Mouse (Mus musculus) midbrain, embryonic 12.5 days (tissue): ENCODE measurements around the gene B230217C12Rik. TPM values are rescaled to one million over a fixed set of nuclear protein-coding genes. Genes with fewer than 3 reads are reported as not detected.
"Not testable (repeated sequence)": the region's sequence is repeated elsewhere in the genome, so short reads cannot be mapped to it uniquely, and the experiment has no call there.

Source experiments
- ATAC-seq: fragments of 200-750 bp; cut with Nextera tagmentation; 2 replicates; pipeline ENCODE4 v1.8.0; 2017; ENCODE audit warnings: low read depth, moderate TSS enrichment, moderate library complexity; ENCODE audit not compliant: low FRiP score
- H3K27ac ChIP-seq: fragments of 300-500 bp; sonication (generic); replicated peaks from 2 replicates; pipeline ENCODE4 v1.5.1; 2016; ENCODE audit warnings: mild to moderate bottlenecking
- H3K27me3 ChIP-seq: fragments of 300-500 bp; sonication (generic); 2 replicates; pipeline ENCODE4 v1.6.1; 2016; ENCODE audit warnings: mild to moderate bottlenecking
- H3K36me3 ChIP-seq: fragments of 300-500 bp; sonication (generic); 2 replicates; pipeline ENCODE4 v1.6.1; 2016
- H3K4me1 ChIP-seq: fragments of 300-500 bp; sonication (generic); 2 replicates; pipeline ENCODE4 v1.6.1; 2016
- H3K4me2 ChIP-seq: fragments of 300-500 bp; sonication (generic); replicated peaks from 2 replicates; pipeline ENCODE4 v1.6.1; 2016; ENCODE audit warnings: mild to moderate bottlenecking, moderate library complexity
- H3K4me3 ChIP-seq: fragments of 300-500 bp; sonication (generic); 2 replicates; pipeline ENCODE4 v1.5.1; 2016; ENCODE audit warnings: mild to moderate bottlenecking
- H3K9ac ChIP-seq: fragments of 300-500 bp; sonication (generic); replicated peaks from 2 replicates; pipeline ENCODE4 v1.6.1; 2016; ENCODE audit warnings: mild to moderate bottlenecking, moderate library complexity
- H3K9me3 ChIP-seq: fragments of 300-500 bp; sonication (generic); 2 replicates; pipeline ENCODE4 v1.6.1; 2016; ENCODE audit warnings: mild to moderate bottlenecking
- WGBS: fragments of 180-500 bp; shearing (Covaris S2); methylation state at CpG from one replicate; pipeline ENCODE4 v1.1.7; 2016; 5-methylcytosine and 5-hydroxymethylcytosine counted together
- polyA plus RNA-seq: library from polyadenylated mRNA; unstranded; fragments of >200 nt; fragmentation: Nextera tagmentation; extraction: Ambion mirVana; gene quantifications from 2 replicates; pipeline ENCODE4 v1.2.1, GENCODE M21; 2016

B230217C12Rik gene
- polyA plus RNA-seq, 1 experiment from 2014 or later = 15.8 TPM

DNA sequence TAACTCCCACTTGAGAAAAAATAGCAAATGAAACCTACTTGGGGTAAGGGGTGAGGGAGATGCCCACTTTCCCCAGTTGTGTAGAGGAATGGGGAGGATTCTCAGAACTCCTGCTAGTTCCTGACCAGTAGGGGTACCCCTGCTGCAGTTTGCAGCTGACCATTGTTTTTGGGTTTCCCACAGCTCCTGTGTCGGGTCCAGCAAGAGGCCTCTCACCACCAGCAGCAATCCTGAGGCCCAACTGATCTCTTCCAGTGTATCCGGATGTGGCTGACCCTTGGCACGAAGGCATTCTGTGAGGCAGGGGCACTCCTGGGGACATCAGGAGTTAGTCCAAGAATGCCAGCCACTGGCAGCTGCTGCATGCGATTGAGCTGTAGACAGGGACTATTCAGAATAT is 1.4 kb downstream of the B230217C12Rik start:
- Histone ChIP-seq H3K27ac (peak overlapping the region; percentile 54), H3K4me3 (peak overlapping the region; percentile 54), H3K9ac (peak overlapping the region; percentile 68; the same call in 1 of the 2 replicates), H3K4me1 (peaks cover 15% of the 10 kb centered on the region), H3K4me2 (peak overlapping the region; percentile 63), H3K27me3 (no peaks in the 10 kb centered on the region), H3K9me3 (no peaks in the 10 kb centered on the region), H3K36me3 (peaks cover 12% of the 10 kb centered on the region)
- 32% methylated on average over 4 of the region's 4 CpGs for WGBS
- ATAC-seq = no peak

DNA sequence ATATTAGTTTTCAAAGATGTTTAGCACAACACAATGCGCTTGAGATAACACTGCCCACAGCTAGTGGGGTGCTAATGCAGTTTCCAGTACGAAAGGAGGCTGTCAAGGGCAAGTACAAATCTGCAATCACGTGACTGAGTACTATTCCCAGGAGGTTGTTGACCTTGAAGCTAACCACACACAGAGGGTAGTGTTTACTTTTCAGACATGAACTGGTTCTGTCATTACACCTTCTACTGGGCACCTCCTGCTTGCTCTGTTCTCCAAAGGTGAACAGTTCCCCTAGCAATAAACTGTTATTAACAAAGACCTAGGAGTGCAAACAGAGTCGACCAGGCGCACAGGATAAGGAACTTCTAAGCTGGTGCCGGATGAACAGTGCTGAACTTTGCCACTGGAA is 9.8 kb downstream of the B230217C12Rik start:
- no peaks in the 10 kb centered on the region for H3K36me3 ChIP-seq
- no peak overlapping the region for H3K27ac ChIP-seq
- no peaks in the 10 kb centered on the region for H3K4me1 ChIP-seq
- no peak overlapping the region for H3K9ac ChIP-seq
- WGBS = 72% methylated on average over 6 of the region's 6 CpGs
- no peak overlapping the region for H3K4me3 ChIP-seq
- H3K9me3 ChIP-seq = no peaks in the 10 kb centered on the region
- no peaks in the 10 kb centered on the region for H3K27me3 ChIP-seq
- H3K4me2 ChIP-seq = no peak overlapping the region
- ATAC-seq = no peak

DNA sequence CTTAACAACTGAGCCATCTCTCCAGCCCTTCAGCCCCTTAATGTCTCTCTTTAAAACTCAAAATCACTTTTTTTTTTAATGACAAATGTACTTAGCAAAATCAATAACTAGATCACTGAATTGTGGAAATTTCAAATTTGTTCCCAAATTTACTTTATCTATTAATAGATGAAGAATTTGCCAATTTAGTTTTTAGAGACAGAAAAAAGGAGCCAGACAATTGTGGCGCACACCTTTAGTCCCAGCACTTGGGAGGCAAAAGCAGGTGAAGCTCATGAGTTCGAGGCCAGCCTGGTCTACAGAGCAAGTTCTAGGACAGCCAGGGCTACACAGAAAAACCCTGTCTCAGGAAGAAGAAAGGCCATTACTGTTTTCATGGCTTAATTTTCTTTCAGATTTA is 11.0 kb downstream of the B230217C12Rik start:
- Histone ChIP-seq H3K36me3 (no peaks in the 10 kb centered on the region), H3K4me2 (no peak overlapping the region), H3K9me3 (no peaks in the 10 kb centered on the region), H3K4me1 (no peaks in the 10 kb centered on the region), H3K27me3 (no peaks in the 10 kb centered on the region), H3K4me3 (no peak overlapping the region), H3K27ac (no peak overlapping the region), H3K9ac (no peak overlapping the region)
- ATAC-seq = no peak
- 93% methylated on average over 2 of the region's 2 CpGs for WGBS

DNA sequence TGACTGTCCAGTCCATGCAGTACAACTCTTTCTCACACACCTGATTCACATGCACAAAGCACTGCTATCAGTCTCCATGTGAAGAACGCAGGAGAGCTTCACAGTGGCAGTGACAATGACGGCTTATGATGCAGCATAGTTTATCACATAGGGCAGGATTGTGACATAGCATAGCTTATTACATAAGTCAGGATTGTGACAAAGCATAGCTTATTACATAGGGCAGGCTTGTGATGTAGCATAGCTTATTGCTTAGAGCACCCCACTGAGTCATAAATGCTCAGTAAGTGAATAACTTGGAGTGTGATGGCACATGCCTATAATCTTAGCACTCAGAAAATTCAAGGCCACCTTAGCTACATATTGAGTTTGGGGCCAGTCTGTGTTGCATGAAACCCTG is 14.9 kb downstream of the B230217C12Rik start:
- no peak for ATAC-seq
- Histone ChIP-seq H3K36me3 (no peaks in the 10 kb centered on the region), H3K27ac (no peak overlapping the region), H3K9ac (no peak overlapping the region), H3K9me3 (no peaks in the 10 kb centered on the region), H3K4me2 (no peak overlapping the region), H3K4me3 (no peak overlapping the region), H3K4me1 (no peaks in the 10 kb centered on the region), H3K27me3 (no peaks in the 10 kb centered on the region)
- 90% methylated on average over 2 of the region's 2 CpGs for WGBS

DNA sequence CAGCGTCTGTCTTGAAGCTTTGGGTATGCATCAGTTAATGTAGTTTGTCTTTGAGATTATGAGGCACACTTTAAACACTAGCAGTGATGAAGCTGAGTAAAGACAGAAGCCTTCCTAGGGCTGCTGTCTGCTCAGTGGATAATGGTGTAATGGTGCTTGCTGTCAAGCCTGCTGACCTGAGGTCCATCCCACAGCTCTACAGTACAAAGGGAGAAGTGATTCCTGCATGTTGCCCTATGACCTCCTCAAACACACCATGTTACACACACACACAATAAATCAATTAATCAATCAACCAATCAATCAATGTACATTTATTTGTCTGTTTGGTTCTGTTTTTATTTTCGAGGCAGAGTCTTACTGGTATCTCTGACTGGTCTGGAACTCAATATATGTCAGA is 21.6 kb downstream of the B230217C12Rik start:
- Histone ChIP-seq H3K4me1 (no peaks in the 10 kb centered on the region), H3K27ac (no peak overlapping the region), H3K9ac (no peak overlapping the region), H3K27me3 (no peaks in the 10 kb centered on the region), H3K36me3 (no peaks in the 10 kb centered on the region), H3K4me3 (no peak overlapping the region), H3K9me3 (no peaks in the 10 kb centered on the region), H3K4me2 (no peak overlapping the region)
- 82% methylated on average over 2 of the region's 2 CpGs for WGBS
- ATAC-seq = no peak

DNA sequence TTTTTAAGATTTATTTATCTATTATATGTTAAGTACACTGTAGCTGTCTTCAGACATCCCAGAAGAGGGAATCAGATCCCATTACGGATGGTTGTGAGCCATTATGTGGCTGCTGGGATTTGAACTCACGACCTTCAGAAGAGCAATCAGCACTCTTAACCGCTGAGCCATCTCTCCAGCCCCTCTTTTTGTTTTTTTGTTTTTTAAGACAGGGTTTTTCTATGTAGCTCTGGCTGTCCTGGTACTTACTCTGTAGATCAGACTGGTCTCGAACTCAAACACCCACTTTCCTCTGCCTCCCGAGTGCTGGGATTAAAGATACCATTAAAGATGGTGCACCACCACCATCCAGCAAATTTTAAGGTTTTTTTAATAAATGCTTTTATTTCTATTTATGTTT is 24.8 kb downstream of the B230217C12Rik start:
- Histone ChIP-seq H3K36me3 (no peaks in the 10 kb centered on the region), H3K4me3 (no peak overlapping the region), H3K4me1 (no peaks in the 10 kb centered on the region), H3K27me3 (no peaks in the 10 kb centered on the region), H3K27ac (no peak overlapping the region), H3K9me3 (no peaks in the 10 kb centered on the region), H3K9ac (no peak overlapping the region), H3K4me2 (no peak overlapping the region)
- ATAC-seq = no peak
- WGBS = 88% methylated on average over 5 of the region's 5 CpGs

DNA sequence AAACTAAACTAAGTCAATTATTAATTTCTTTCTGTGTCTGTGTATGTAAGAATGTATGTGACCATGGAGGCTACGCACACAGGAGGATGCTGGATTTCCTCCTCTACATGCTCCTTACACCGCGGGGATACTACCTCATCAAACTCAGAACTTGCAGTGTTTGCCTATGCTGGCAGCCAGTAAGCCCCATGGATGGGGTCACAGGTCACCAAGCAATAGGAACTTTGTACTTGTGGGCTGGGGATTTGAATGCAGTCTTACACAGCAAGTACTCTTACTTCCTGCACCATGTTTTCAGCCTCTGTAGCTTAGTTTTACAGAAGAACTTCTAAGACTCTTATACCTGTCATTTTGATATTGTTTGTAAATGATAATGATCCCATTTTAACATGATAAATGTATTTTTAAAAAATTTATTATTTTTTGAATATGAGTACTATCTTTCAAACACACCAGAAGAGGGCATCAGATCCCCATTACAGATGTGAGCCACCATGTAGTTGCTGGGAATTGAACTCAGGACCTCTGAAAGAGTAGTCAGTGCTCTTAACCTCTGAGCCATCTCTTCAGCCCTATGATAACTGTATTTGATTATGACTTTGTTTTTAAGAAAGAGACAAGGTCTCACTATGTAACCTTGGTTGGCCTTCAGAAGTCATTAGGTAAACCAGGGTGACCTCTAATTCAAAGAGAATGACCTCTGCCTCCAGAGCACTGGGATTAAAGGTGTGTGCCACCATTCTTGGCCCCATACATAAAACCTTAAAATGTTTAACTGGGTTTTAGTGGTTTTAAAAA is 25.7 kb downstream of the B230217C12Rik start:
- Histone ChIP-seq H3K4me3 (no peak overlapping the region), H3K4me2 (no peak overlapping the region), H3K4me1 (no peaks in the 10 kb centered on the region), H3K27me3 (no peaks in the 10 kb centered on the region), H3K36me3 (no peaks in the 10 kb centered on the region), H3K9me3 (no peaks in the 10 kb centered on the region), H3K27ac (no peak overlapping the region), H3K9ac (no peak overlapping the region)
- WGBS = 82% methylated on average over 3 of the region's 3 CpGs
- ATAC-seq = no peak

DNA sequence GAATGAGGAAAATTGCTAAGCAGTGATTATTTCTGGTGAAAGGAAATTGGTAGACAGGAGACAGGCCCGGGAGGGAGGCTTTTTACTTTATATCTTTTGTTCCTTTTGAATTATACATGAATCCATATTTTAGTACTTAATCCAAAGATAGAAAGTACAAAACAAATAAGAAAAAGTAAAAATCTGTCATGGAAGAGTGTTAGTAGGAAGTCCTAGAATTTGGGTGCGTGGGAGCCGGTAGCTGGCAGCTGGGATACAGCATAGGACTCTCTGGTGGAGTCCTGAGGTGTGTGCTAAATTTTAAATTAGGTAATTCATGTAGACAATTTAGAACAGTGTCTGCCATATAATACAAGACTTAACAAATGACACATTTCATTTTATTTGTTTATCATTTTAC is 27.0 kb downstream of the B230217C12Rik start:
- H3K4me2 ChIP-seq = no peak overlapping the region
- WGBS = 87% methylated on average over 3 of the region's 3 CpGs
- H3K27ac ChIP-seq = no peak overlapping the region
- no peaks in the 10 kb centered on the region for H3K36me3 ChIP-seq
- H3K4me1 ChIP-seq = no peaks in the 10 kb centered on the region
- no peak for ATAC-seq
- no peak overlapping the region for H3K4me3 ChIP-seq
- no peaks in the 10 kb centered on the region for H3K9me3 ChIP-seq
- no peak overlapping the region for H3K9ac ChIP-seq
- H3K27me3 ChIP-seq = no peaks in the 10 kb centered on the region

DNA sequence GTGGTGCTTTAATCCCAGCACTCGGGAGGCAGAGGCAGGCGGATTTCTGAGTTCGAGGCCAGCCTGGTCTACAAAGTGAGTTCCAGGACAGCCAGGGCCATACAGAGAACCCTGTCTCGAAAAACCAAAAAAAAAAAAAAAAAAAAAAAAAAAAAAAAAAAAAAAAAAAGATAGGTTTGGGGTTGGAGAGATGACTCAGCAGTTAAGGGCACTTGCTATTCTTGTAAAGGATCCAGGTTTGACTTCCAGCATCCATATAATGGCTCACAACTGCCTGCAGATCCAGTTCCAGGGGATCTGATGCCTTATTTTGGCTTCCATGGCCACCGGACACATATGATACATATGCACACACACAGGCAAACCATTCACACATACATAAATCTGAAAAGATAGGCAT is 31.8 kb downstream of the B230217C12Rik start:
- WGBS = 88% methylated on average over 5 of the region's 5 CpGs
- not testable (repeated sequence) for H3K27me3 ChIP-seq, H3K36me3 ChIP-seq, H3K4me1 ChIP-seq, ATAC-seq, H3K4me3 ChIP-seq, H3K9me3 ChIP-seq, H3K27ac ChIP-seq, H3K9ac ChIP-seq, H3K4me2 ChIP-seq

DNA sequence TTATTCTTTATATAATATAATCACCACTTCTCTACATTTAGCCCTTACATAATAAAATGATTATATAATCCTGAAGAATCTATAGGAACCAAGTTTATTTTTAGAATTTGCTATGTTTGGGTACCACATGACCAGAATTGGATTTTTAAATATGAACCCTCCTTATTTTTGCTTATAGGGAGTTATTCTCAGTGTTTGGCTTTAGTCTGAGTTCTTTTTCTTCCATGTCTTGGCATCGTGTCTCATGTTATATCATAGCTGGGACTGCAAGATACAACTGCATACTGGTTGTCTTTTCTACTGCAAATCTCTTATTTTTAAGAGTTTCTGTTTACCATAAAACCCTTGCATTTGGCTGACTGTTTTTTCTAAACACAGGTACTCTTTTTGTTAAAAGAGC is 33.8 kb downstream of the B230217C12Rik start:
- Histone ChIP-seq H3K4me3 (no peak overlapping the region), H3K9ac (no peak overlapping the region), H3K4me1 (no peaks in the 10 kb centered on the region), H3K9me3 (no peaks in the 10 kb centered on the region), H3K27me3 (no peaks in the 10 kb centered on the region), H3K4me2 (no peak overlapping the region), H3K27ac (no peak overlapping the region), H3K36me3 (no peaks in the 10 kb centered on the region)
- 90% methylated on average over 1 of the region's 1 CpGs for WGBS
- no peak for ATAC-seq

DNA sequence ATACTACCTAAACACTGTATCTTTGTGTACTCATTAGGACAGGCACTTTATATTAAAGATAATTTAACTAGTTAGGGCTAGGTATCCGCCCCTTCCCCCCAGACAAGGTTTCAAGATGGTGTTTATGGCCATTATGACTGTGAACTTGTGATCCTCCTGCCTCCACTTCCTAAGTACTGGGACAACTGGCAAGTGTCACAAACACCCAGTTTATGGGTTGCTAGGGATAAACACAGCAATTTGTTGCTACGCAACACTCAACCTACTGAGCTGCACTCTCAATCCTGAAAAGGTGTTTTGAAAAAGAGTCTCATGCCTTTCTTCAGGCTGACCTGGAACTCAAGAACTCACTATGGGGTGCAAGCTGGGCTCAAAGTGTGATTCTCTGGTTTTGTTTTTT is 36.8 kb downstream of the B230217C12Rik start:
- no peaks in the 10 kb centered on the region for H3K36me3 ChIP-seq
- H3K4me3 ChIP-seq = no peak overlapping the region
- 85% methylated on average over 2 of the region's 2 CpGs for WGBS
- H3K9ac ChIP-seq = no peak overlapping the region
- H3K27me3 ChIP-seq = no peaks in the 10 kb centered on the region
- H3K9me3 ChIP-seq = no peaks in the 10 kb centered on the region
- no peak for ATAC-seq
- no peaks in the 10 kb centered on the region for H3K4me1 ChIP-seq
- H3K4me2 ChIP-seq = no peak overlapping the region
- no peak overlapping the region for H3K27ac ChIP-seq

DNA sequence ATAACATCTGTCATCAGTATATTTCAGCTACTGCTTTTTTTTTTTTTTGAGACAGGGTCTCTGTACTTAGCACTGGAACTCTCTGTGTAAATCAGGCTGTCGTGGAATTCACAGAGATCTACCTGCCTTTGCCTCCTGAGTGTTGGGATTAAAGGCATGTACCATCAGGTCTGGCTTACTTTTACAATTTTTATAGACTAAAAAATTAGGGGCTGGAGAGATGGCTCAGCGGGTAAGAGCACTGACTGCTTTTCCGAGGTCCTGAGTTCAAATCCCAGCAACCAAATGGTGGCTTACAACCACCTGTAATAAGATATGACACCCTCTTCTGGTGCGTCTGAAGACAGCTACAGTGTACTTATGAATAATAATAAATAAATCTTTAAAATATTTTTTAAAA is 39.8 kb downstream of the B230217C12Rik start:
- Histone ChIP-seq H3K9me3 (no peaks in the 10 kb centered on the region), H3K4me1 (no peaks in the 10 kb centered on the region), H3K4me3 (no peak overlapping the region), H3K9ac (no peak overlapping the region), H3K4me2 (no peak overlapping the region), H3K27ac (no peak overlapping the region), H3K36me3 (no peaks in the 10 kb centered on the region), H3K27me3 (no peaks in the 10 kb centered on the region)
- WGBS = 95% methylated on average over 4 of the region's 4 CpGs
- no peak for ATAC-seq

DNA sequence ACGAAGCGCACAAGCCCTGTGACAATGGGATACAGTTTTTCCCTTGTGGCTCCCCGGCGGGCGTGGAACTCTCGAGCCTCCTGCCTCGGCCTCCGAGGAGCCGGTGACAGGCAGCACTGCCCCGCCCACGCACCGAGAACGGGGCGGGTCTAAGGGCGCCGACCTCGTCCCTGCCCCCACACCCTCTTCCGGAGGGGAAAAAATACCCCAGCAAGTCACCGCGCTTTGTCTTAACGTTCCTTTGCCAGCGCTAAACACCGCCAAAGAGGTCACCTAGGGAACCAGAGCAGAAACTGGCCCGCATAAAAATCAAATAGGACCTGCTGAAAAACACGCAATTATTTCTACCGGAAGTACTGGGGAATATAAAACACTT is 43.0 kb downstream of the B230217C12Rik start:
- no peaks in the 10 kb centered on the region for H3K9me3 ChIP-seq
- WGBS = 3% methylated on average over 26 of the region's 26 CpGs
- peak overlapping the region; percentile 61 for H3K4me2 ChIP-seq
- ATAC-seq = peak; percentile 55
- peak overlapping the region; percentile 76 for H3K27ac ChIP-seq
- no peaks in the 10 kb centered on the region for H3K4me1 ChIP-seq
- no peaks in the 10 kb centered on the region for H3K27me3 ChIP-seq
- peak overlapping the region; percentile 57 for H3K4me3 ChIP-seq
- H3K36me3 ChIP-seq = no peaks in the 10 kb centered on the region
- H3K9ac ChIP-seq = peak overlapping the region; percentile 48; the same call in 1 of the 2 replicates
